Mouse (Mus musculus) limb, embryonic 15.5 days (tissue): ENCODE results near the gene Klri2. TPM values are rescaled to one million over a fixed set of nuclear protein-coding genes. Genes with fewer than 3 reads are reported as not detected.

ENCODE experiments used
- ATAC-seq: fragments of 200-750 bp; cut with Nextera tagmentation; 2 replicates; pipeline ENCODE4 v1.8.0; 2017; ENCODE audit warnings: low read depth, moderate TSS enrichment; ENCODE audit not compliant: insufficient number of reproducible peaks, low FRiP score, low TSS enrichment
- H3K27ac ChIP-seq: fragments of 300-500 bp; sonication (generic); 2 replicates; pipeline ENCODE4 v1.5.1; 2015; ENCODE audit warnings: moderate library complexity, mild to moderate bottlenecking, inconsistent platforms
- H3K27me3 ChIP-seq: fragments of 300-500 bp; sonication (generic); 2 replicates; pipeline ENCODE4 v1.6.1; 2015; ENCODE audit warnings: inconsistent platforms
- H3K36me3 ChIP-seq: fragments of 300-500 bp; sonication (generic); 2 replicates; pipeline ENCODE4 v1.6.1; 2015; ENCODE audit warnings: inconsistent platforms
- H3K4me1 ChIP-seq: fragments of 300-500 bp; sonication (generic); 2 replicates; pipeline ENCODE4 v1.6.1; 2015; ENCODE audit warnings: inconsistent platforms
- H3K4me2 ChIP-seq: fragments of 300-500 bp; sonication (generic); 2 replicates; pipeline ENCODE4 v1.6.1; 2015; ENCODE audit warnings: mild to moderate bottlenecking, inconsistent platforms
- H3K4me3 ChIP-seq: fragments of 300-500 bp; sonication (generic); 2 replicates; pipeline ENCODE4 v1.5.1; 2015; ENCODE audit warnings: mild to moderate bottlenecking, inconsistent platforms
- H3K9ac ChIP-seq: fragments of 300-500 bp; sonication (generic); 2 replicates; pipeline ENCODE4 v1.6.1; 2015; ENCODE audit warnings: inconsistent platforms
- H3K9me3 ChIP-seq: fragments of 300-500 bp; sonication (generic); 2 replicates; pipeline ENCODE4 v1.6.1; 2016; ENCODE audit warnings: inconsistent platforms
- WGBS: fragments of 180-500 bp; shearing (Covaris S2); methylation state at CpG from one replicate; pipeline ENCODE4 v1.1.7; 2015; 5-methylcytosine and 5-hydroxymethylcytosine counted together
- microRNA-seq: library from miRNA; unstranded; fragments of <30 nt; microRNA quantifications from one replicate; pipeline ENCODE4, GENCODE M21; 2016
- polyA plus RNA-seq: library from polyadenylated mRNA; unstranded; fragments of >200 nt; fragmentation: Nextera tagmentation; extraction: Ambion mirVana; gene quantifications from 2 replicates; pipeline ENCODE4 v1.2.1, GENCODE M21; 2015

Gene Klri2
- polyA plus RNA-seq, 1 experiment from 2014 or later: not detected

- Histone ChIP-seq H3K27me3 (no peaks in the 10 kb centered on the region), H3K27ac (no peak overlapping the region), H3K9me3 (no peaks in the 10 kb centered on the region), H3K4me1 (no peaks in the 10 kb centered on the region), H3K4me3 (no peak overlapping the region), H3K36me3 (no peaks in the 10 kb centered on the region), H3K4me2 (no peak overlapping the region), H3K9ac (no peak overlapping the region)
- no peak for ATAC-seq
- WGBS: 72% methylated on average over 1 of the region's 1 CpGs
Measured at GRCm38 (mm10) chr6:129680379-129680778, 59.9 kb downstream of the Klri2 start.

Small RNA genes lying within 50 kb of the gene (microRNA-seq; reads per million reads assigned to microRNA genes)
- not detected for gene Mir680-1

Other genes starting within 250 kb of the Klri2 start
- not detected in 2 replicates for gene Olr1, start 233.3 kb downstream of the Klri2 start, polyA plus RNA-seq
- gene Tmem52b, start 227.9 kb downstream of the Klri2 start, polyA plus RNA-seq: 0.19 and 0.22 TPM in 2 replicates
- gene Gabarapl1, start 207.3 kb downstream of the Klri2 start, polyA plus RNA-seq: 47.8 and 48.9 TPM in 2 replicates
- not detected in 2 replicates for gene Klre1, start 162.6 kb downstream of the Klri2 start, polyA plus RNA-seq
- gene Klrd1, start 148.7 kb downstream of the Klri2 start, polyA plus RNA-seq: not detected in 2 replicates
- not detected in 2 replicates for gene Klrk1, start 116.6 kb downstream of the Klri2 start, polyA plus RNA-seq
- gene Klrc3, start 97.1 kb downstream of the Klri2 start, polyA plus RNA-seq: not detected in 2 replicates
- not detected in 2 replicates for gene Klrc2, start 79.8 kb downstream of the Klri2 start, polyA plus RNA-seq
- gene Klrc1, start 61.5 kb downstream of the Klri2 start, polyA plus RNA-seq: not detected in 2 replicates
- gene Klri1, start 23.4 kb downstream of the Klri2 start, polyA plus RNA-seq: not detected in 2 replicates
- not detected in 2 replicates for gene Gm156, start 43.8 kb upstream of the Klri2 start, polyA plus RNA-seq
- not detected in 2 replicates for gene Gm17631, start 122.2 kb upstream of the Klri2 start, polyA plus RNA-seq
- 0.20 TPM in 1 of 2 replicates, not detected in the other for gene Klra17, start 136.2 kb upstream of the Klri2 start, polyA plus RNA-seq
- not detected in 2 replicates for gene Klra5, start 177.2 kb upstream of the Klri2 start, polyA plus RNA-seq